In genomic region chr8:122443262-122444006, GRCm38 (mm10) we compare ENCODE assay signal across 8 mouse cellular contexts. TPM values are rescaled to one million over a fixed set of nuclear protein-coding genes. Genes with fewer than 3 reads are reported as not detected.
DNase-seq lines count a peak whose midpoint lies in the region; ATAC-seq lines count a peak whose summit lies in the region.

Gene Mvd (minus strand): TSS chr8:122443422.

- H3K4me2 ChIP-seq in hindbrain, embryonic 12.5 days (replicated peaks), result peak within 1 kb of the TSS; percentile 90

- ATAC-seq in hindbrain, embryonic 12.5 days (ENCODE audit: low FRiP score), result peak; percentile 98

- no peaks in the 10 kb centered on the region for H3K9me3 ChIP-seq in hindbrain, embryonic 12.5 days (replicated peaks)

- DNase-seq in NIH3T3 (ENCODE audit: low read depth), result peak; percentile 100
- peak; percentile 99 for DNase-seq in cerebellum, postnatal 10 days
- DNase-seq in frontal cortex, postnatal 10 days (ENCODE audit: low spot score in 2 of 2), result peak; percentile 99 to 100
- DNase-seq in layer of hippocampus, postnatal 14 days (ENCODE audit: low spot score in 2 of 2), result peak; percentile 98 to 100
- peak; percentile 98 for DNase-seq in lung, postnatal 14 days
- DNase-seq in retina, adult 2 months (ENCODE audit: low read depth, low spot score), result peak; percentile 98
- DNase-seq in thymus, postnatal 36 days, result peak; percentile 96 to 99

- under 1% methylated on average over 47 of the region's 47 CpGs for WGBS in hindbrain, embryonic 12.5 days

- peak within 1 kb of the TSS; percentile 68 for H3K4me3 ChIP-seq in hindbrain, embryonic 12.5 days

- no peaks in the 10 kb centered on the region for H3K27me3 ChIP-seq in hindbrain, embryonic 12.5 days

- H3K9ac ChIP-seq in hindbrain, embryonic 12.5 days, result peak within 1 kb of the TSS; percentile 81

- H3K4me1 ChIP-seq in hindbrain, embryonic 12.5 days, result peaks cover 32% of the 10 kb centered on the region

- H3K36me3 ChIP-seq in hindbrain, embryonic 12.5 days, result peaks cover 13% of the 10 kb centered on the region

- peak within 1 kb of the TSS; percentile 94 for H3K27ac ChIP-seq in hindbrain, embryonic 12.5 days

RNA-seq across cellular contexts. Expression of gene Mvd, which starts in this region (rescaled TPM):
- polyA plus RNA-seq in hindbrain, embryonic 12.5 days (2016; fragmentation: Nextera tagmentation; extraction: Ambion mirVana), result 46.9 and 48.4 TPM in 2 replicates
- total RNA-seq in layer of hippocampus, postnatal 14 days (2021), result 10 to 100 TPM; 38.8 to 45.5 TPM

Comparison
In these comparisons a context has a peak if more than half of its experiments do, and no peak if none do; other contexts are left out.
1. Peak in every context shown above with its lines: DNase-seq, ATAC-seq, H3K4me3 ChIP-seq and H3K27ac ChIP-seq.